Mouse (Mus musculus): Measurements from ENCODE around the gene Rpl11.
"Not testable (repeated sequence)": the region's sequence is repeated elsewhere in the genome, so short reads cannot be mapped to it uniquely, and the experiment has no call there.

Gene Rpl11

DNA sequence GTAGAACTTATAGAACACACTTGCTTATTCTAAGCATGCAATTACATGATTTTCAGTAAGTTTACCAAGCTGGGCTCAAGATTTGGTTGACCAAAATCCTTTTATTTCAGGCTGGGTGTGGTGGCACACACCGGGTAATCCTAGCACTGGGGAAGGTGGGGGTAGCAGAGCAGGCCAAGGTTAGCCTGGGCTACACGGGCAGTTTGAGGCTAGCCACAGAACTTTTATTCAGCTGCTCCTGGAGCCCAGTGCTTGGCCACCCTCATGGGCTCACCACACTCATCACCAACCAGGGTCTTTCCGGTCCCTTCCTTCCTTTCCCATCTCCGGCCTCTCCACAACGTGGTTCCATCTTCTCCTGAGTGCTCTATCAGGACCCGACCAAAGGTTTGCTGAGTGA, 17.4 kb upstream of the Rpl11 start:
- DNase-seq (ENCODE audit: low spot score in 2 of 2) = no peak

DNA sequence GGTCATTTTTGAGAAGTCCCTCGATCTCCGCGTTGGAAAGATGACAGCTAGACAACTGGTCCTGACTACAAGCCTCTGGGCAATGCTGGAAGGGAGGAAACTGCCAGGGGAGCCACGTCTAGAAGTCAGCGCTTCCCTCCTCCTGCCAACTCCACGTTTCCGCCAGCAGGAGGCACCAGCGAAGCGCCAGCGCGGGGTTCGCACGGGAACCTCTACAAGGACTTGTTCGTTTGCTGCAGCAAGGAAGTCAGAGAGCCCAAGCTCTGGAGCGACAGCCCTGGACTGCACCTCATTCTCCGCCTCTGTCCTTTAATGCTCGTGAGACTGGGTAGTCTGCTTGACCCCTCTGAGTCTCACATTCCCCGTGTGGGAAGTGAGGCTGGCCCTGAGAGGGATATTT, 16.7 kb upstream of the Rpl11 start:
- peak; percentile 20 to 25 for DNase-seq (ENCODE audit: low spot score in 2 of 2)

- no peak for DNase-seq (ENCODE audit: low spot score in 2 of 2)
Observed at GRCm38 (mm10) chr4:136069313-136069712, 16.1 kb upstream of the Rpl11 start.

- no peak for DNase-seq (ENCODE audit: low spot score in 2 of 2)
Observed at GRCm38 (mm10) chr4:136063143-136063542, 9.9 kb upstream of the Rpl11 start.

- DNase-seq (ENCODE audit: low spot score in 2 of 2) = not testable (repeated sequence)
Observed at GRCm38 (mm10) chr4:136059800-136060488, 6.7 kb upstream of the Rpl11 start.

DNA sequence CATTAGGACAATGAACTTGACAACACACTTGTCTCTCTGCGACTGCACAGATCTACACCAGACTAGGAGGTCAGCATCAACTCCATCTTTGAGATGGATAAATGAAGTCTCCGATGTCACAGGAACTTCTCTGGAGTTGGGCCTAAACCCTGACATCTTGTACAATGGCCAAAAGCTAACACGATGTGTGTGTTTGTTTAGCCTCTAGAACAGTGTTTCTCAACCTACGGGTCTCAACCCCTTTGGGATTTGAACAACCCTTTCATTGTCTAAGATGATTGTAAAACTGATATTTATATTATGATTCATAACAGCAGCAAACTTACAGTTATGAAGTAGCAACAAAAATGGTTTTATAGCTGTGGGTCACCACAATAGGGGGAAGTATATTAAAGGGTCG, 4.7 kb upstream of the Rpl11 start:
- DNase-seq (ENCODE audit: low spot score in 2 of 2) = no peak

DNA sequence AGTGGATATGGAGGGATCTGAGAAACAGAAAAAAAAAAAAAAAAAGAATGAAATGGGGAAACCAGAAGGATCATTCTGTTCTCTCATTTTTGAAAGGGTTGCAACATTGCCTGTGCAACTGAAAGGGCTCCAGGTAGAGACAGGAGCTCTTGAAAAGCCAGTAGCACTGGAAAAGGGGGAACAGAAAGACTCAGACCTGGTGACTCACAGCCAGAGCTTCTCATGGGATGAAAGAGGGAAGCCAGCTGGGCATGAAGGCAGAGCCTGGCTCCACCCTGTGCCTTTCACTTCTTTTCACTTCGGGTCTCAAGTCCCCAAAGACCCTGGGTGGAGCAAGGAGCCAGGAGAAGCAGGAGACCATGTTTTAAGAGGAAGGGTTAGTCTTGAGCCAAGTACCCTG, 2.8 kb upstream of the Rpl11 start:
- no peak for DNase-seq (ENCODE audit: low spot score in 2 of 2)

DNA sequence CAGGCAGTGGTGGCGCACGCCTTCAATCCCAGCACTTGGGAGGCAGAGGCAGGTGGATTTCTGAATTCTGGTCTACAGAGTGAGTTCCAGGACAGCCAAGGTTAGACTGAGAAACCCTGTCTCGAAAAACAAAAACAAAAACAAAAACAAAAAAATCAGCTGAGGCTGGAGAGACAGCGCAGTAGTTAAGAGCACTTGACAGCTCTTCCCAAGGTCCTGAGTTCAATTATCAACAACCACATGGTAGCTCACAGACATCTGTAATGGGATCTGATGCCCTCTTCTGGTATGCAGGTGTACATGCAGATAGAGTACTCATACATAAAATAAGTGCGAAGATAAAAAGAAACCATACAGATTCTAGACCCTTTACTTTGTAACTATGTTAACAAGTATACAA, 615 bp upstream of the Rpl11 start:
- DNase-seq (ENCODE audit: low spot score in 2 of 2) = no peak

DNA sequence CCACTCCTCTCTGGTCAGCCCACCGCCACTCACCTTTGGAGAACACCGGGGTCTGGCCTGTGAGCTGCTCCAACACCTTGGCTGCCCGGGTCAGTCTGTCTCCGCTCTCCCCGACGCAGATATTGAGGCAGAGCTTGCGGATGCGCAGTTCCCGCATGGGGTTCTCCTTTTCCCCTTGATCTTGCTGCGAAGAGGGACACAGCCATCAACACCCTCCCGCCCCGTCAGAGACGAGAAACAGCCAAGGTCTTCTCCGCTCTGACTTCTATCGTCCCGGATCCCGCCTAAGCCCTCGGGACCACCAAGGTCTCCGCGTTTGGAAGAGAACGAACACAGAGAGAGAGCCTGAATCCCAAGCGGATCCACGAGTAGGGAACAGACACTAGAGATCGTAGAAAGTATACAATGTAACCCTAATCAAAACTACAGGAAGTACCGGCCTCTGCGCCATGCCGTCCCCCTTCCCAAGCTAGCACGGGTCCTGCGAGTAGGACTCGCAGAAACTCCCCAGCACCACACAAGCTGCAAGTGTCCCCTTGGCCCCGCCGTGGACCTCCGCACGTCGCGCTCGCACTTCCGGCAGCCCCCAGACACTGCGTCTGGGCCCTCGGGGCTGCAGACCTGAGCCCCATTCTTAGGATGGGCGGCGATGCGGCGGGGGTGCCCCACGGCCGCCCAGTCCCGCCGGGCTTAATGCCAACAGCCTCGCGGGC, 538 bp downstream of the Rpl11 start:
- peak in 1 of 2 experiments; percentile 5 for DNase-seq (ENCODE audit: low spot score in 2 of 2)

GRCm38 (mm10) chr4:136052060-136052459, 1.2 kb downstream of the Rpl11 start:
- no peak for DNase-seq (ENCODE audit: low spot score in 2 of 2)

- no peak for DNase-seq (ENCODE audit: low spot score in 2 of 2)
Observed at GRCm38 (mm10) chr4:136050226-136050625, 3.0 kb downstream of the Rpl11 start.

DNA sequence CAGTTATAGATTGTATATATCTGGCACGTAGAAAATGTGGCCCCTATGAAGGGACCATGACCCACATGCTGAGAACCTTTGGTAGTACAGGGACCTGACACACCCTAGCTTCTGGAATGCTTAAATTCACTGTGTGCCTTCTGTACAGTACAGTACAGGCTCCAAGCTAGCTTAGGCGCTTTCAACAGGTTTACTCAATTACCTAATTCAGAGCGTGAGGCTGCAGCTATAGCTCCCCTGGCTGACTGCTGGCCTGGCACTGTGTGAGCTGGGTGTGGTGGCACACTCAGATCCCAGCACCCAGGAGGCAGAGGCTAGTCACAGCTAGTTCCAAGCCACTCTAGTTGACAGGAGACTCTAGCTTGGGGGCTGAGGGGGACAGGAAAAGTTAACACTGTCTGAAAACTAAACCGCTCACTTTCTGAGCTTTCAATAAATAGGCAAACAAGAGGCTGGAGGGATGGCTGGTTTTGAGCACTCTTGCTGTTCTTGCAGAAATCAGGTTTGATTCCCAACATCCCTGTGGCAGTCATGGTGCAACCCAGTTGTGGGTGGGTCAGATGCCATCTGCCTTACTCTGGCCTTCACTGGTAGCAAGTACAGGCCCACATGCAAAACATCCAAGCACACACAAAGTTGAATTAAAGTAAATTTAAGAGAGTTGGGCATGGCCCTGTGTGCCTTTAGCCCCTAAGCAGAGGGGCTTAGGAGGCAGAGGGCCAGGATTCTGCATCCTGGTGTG, 4.8 kb downstream of the Rpl11 start:
- DNase-seq (ENCODE audit: low spot score in 2 of 2) = no peak

GRCm38 (mm10) chr4:136047626-136048025, 5.6 kb downstream of the Rpl11 start:
- no peak for DNase-seq (ENCODE audit: low spot score in 2 of 2)

DNA sequence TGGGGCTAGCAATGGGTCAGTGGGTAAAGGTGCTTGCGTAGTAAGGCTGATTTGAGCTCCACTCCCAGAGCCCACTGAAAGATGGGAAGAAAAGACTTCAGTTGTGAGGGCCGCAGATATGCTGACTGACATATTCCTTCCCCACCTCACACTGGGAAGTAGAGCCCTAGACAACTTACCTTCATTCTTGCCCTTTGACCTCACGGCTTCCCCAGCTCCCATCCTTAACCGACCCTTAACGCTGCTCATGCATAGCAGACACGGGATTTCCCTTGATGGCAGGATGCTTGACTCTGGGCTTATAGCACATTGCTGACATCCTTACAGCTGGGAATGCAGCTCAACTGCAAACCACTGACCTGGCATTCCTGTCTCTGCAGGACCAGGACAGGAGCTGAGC, 6.3 kb downstream of the Rpl11 start:
- DNase-seq (ENCODE audit: low spot score in 2 of 2) = no peak

DNA sequence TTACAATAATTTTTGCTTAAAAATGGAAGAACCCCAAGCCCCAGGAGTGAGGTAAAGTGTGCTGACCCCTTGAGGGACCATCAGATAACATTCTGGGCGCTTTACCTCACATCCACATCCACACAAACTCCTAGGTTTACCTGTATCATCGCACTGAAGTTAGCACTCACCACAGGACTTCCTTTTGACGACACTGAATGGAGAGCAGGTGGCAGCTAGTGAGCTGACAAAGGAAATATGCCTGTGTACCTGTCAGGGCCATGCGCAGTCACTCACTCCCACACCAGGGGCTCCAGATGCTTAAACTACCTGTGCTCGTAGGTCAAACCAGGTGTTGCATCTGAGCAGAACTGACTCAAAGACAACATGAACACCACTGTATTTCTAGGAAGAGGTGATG, 8.1 kb downstream of the Rpl11 start:
- no peak for DNase-seq (ENCODE audit: low spot score in 2 of 2)

GRCm38 (mm10) chr4:136043784-136044400, 9.3 kb downstream of the Rpl11 start:
- no peak for DNase-seq (ENCODE audit: low spot score in 2 of 2)

- no peak for DNase-seq (ENCODE audit: low spot score in 2 of 2)
Observed at GRCm38 (mm10) chr4:136035078-136035477, 18.1 kb downstream of the Rpl11 start.

GRCm38 (mm10) chr4:136033231-136033630, 20.0 kb downstream of the Rpl11 start:
- no peak for DNase-seq (ENCODE audit: low spot score in 2 of 2)

GRCm38 (mm10) chr4:136030968-136031909, 22.0 kb downstream of the Rpl11 start:
- no peak for DNase-seq (ENCODE audit: low spot score in 2 of 2)

- no peak for DNase-seq (ENCODE audit: low spot score in 2 of 2)
Observed at GRCm38 (mm10) chr4:136028689-136029088, 24.5 kb downstream of the Rpl11 start.

DNA sequence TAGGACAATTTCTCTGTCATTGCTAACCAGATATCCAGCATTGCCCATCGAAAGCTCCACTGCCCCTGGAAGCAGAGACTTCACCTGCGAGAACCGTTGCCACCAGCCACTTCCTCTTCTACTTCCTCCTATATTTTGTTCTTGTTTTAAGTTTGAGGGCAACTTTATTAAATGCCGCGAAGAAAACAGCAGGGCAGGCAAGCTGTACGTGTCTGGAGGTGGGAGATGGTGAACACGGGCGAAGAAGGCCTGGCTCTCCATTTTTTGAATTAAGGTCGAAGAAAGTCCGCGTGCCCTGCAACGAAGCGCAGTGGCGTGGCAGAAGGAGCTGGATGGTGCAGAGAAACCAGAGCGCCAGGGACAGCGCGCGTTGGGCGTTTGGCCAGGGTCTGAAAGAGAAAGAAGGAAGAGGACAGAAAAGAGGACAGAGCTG, 25.1 kb downstream of the Rpl11 start:
- DNase-seq (ENCODE audit: low spot score in 2 of 2) = no peak
